Mouse (Mus musculus) embryonic facial prominence, embryonic 10.5 days (tissue): ENCODE results near the gene Adamts4. TPM values are rescaled to one million over a fixed set of nuclear protein-coding genes. Genes with fewer than 3 reads are reported as not detected.

ENCODE experiments used
- DNase-seq: peaks from one replicate; pipeline ENCODE4 v3.0.0-alpha.2; 2017; ENCODE audit warnings: low spot score
- H3K27ac ChIP-seq: fragments of 300-500 bp; sonication (generic); replicated peaks from 2 replicates; pipeline ENCODE4 v1.5.1; 2016; ENCODE audit warnings: mild to moderate bottlenecking
- H3K27me3 ChIP-seq: fragments of 300-500 bp; sonication (generic); replicated peaks from 2 replicates; pipeline ENCODE4 v1.6.1; 2016; ENCODE audit warnings: low read depth, mild to moderate bottlenecking; ENCODE audit not compliant: poor library complexity, severe bottlenecking
- H3K36me3 ChIP-seq: fragments of 300-500 bp; sonication (generic); replicated peaks from 2 replicates; pipeline ENCODE4 v1.6.1; 2016; ENCODE audit warnings: mild to moderate bottlenecking, moderate library complexity
- H3K4me1 ChIP-seq: fragments of 300-500 bp; sonication (generic); 2 replicates; pipeline ENCODE4 v1.6.1; 2016
- H3K4me3 ChIP-seq: fragments of 300-500 bp; sonication (generic); 2 replicates; pipeline ENCODE4 v1.5.1; 2016; ENCODE audit warnings: mild to moderate bottlenecking, moderate library complexity
- H3K9me3 ChIP-seq: fragments of 300-500 bp; sonication (generic); 2 replicates; pipeline ENCODE4 v1.6.1; 2016; ENCODE audit warnings: mild to moderate bottlenecking
- WGBS: fragments of 180-500 bp; shearing (Covaris S2); methylation state at CpG from one replicate; pipeline ENCODE4 v1.1.7; 2016; 5-methylcytosine and 5-hydroxymethylcytosine counted together
- polyA plus RNA-seq: library from polyadenylated mRNA; unstranded; fragments of >200 nt; fragmentation: Nextera tagmentation; extraction: Ambion mirVana; gene quantifications from 2 replicates; pipeline ENCODE4 v1.2.1, GENCODE M21; 2016

Gene Adamts4
- polyA plus RNA-seq, 1 experiment from 2014 or later, result 12.7 TPM

DNA sequence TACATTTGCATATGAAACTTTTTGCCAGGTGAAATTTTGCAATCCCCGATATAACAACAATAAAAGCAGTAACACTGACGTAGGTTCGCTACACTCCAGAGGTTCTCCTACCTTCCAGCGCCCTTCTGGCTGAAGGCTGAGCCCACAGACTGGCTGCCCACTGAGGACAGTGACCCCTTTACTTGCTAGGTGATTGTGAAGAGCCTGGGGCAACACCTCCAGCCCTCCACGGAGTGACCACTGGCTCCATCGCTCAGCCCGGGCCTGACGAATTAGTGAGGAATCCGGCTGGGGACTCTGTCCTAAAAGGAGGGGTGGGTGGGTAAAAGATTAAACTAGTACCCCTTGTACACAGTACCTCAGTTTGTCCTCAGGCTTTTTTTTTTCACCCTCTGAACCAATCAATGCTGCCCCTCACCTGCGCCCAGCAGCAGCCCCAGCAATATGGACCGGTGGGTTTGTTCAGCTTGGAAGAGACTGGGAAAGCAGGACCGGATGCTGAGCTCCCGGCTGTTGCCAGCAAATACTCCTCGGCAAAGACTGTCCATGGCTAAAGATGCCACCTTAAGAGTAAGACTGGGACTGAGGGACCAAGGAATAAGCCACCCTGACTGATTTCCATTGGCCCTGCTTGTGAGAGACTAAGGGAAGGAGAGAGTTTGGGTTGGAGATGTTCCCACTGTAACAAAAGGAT, 28.9 kb downstream of the Adamts4 start:
- DNase-seq, result peak; percentile 4
- 87% methylated on average over 14 of the region's 14 CpGs for WGBS
- H3K4me1 ChIP-seq, result peaks cover 29% of the 10 kb centered on the region
- peak overlapping the region; percentile 78 for H3K4me3 ChIP-seq
- H3K9me3 ChIP-seq, result no peaks in the 10 kb centered on the region
- H3K27ac ChIP-seq, result no peak overlapping the region
- peaks cover 77% of the 10 kb centered on the region for H3K36me3 ChIP-seq
- H3K27me3 ChIP-seq, result no peaks in the 10 kb centered on the region

DNA sequence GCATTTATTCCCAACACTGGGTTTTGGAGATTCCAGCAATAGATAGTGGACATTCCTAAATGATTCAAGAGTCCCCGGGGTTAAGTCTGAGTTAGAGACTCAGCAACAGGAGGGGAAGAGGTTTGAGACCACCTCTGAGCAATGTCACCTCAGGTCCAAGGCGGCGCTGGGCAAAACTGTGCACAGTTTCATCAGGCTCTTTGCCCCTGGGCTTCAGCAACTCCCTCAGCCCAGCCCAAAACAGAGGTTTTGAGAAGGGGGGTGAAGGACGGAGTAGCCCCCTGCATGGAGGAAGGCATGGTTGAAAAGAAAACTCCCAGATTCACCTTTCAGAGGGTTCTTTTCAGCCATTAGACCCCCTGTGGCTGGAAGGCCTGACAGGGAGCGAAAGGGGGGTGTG, 29.5 kb downstream of the Adamts4 start:
- WGBS, result 56% methylated on average over 5 of the region's 5 CpGs
- H3K36me3 ChIP-seq, result peaks cover 77% of the 10 kb centered on the region

DNA sequence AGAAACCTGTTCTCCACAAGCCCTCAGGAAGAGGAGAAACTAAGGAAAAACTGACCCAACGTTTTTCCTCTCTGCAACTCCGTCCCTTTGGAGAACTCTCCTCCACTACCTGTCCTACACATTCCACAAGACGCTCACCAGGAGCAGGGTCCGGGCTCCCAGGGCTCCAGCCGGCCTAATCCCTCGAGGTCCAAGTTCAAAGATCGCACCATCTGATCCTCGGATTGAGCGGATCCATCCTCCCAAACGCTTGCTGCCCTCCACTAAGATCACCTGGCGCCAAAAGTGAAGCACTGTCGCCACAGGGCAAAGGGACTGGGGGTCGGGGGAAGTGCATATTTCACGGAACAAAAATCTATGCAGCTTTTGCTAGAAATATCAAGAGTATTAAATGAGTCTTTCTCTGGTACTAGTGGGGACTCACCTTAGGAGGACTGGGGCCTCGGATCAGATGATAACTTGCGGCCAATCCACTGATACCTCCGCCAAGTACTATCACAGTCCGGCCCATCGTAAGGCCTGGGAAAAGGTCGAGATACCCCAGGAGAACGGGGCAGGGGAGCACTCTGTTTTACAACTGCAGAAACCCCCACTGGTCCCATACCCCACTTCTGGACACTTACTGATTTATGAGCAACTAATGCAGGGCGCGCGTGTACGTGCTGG, 30.2 kb downstream of the Adamts4 start:
- DNase-seq, result peak; percentile 21
- WGBS, result under 1% methylated on average over 25 of the region's 25 CpGs
- H3K9me3 ChIP-seq, result no peaks in the 10 kb centered on the region

More for the DNA sequence above, 29.5 kb downstream of the Adamts4 start:
- no peak for DNase-seq
- Histone ChIP-seq H3K4me3 (peak overlapping the region; percentile 78), H3K27me3 (no peaks in the 10 kb centered on the region), H3K4me1 (peaks cover 29% of the 10 kb centered on the region), H3K27ac (peak overlapping the region; percentile 83), H3K9me3 (no peaks in the 10 kb centered on the region)

DNA sequence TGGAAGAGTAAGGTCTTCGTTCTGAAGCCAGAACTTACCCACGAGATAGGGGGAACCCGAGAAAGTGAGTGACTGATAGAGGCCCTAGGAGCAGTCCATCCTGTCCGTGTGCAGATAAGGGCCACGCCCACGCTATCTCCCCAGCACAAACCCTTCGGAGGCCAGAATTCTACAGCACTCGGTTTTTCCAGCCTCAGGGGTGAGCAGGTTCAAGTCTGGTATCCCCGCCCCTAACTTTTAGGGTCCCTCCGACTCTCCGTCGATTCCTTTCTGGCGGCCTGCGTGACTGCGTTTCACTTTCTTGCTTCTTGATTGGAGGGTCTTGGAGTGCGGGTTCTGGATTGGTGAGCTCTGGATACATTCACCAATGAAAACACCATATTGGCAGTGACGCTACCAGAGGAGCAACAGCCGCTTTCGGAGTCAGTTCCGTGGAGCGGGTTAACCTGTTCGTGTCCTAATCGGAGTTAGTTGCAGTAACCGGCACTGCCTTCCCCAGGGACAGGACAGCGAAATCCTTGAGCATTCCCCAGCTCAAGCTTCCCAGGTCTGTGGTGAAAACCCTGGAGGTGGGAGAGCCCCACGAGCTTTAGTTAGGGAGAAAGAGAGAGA, 30.8 kb downstream of the Adamts4 start, which contains the start of gene Ppox:
Gene Ppox (minus strand): TSS at position 271 of the 612 bp plus-strand sequence.
- H3K9me3 ChIP-seq, result no peaks in the 10 kb centered on the region
- H3K27ac ChIP-seq, result peak within 1 kb of the TSS; percentile 86
- no peaks in the 10 kb centered on the region for H3K27me3 ChIP-seq
- under 1% methylated on average over 26 of the region's 26 CpGs for WGBS
- H3K4me1 ChIP-seq, result peaks cover 35% of the 10 kb centered on the region
- DNase-seq, result peak; percentile 91
- H3K4me3 ChIP-seq, result peak within 1 kb of the TSS; percentile 78
- peaks cover 77% of the 10 kb centered on the region for H3K36me3 ChIP-seq

More for the DNA sequence above, 30.2 kb downstream of the Adamts4 start:
- Histone ChIP-seq H3K4me3 (peak overlapping the region; percentile 78), H3K36me3 (peaks cover 77% of the 10 kb centered on the region), H3K27ac (peak overlapping the region; percentile 83), H3K27me3 (no peaks in the 10 kb centered on the region), H3K4me1 (peaks cover 29% of the 10 kb centered on the region)

DNA sequence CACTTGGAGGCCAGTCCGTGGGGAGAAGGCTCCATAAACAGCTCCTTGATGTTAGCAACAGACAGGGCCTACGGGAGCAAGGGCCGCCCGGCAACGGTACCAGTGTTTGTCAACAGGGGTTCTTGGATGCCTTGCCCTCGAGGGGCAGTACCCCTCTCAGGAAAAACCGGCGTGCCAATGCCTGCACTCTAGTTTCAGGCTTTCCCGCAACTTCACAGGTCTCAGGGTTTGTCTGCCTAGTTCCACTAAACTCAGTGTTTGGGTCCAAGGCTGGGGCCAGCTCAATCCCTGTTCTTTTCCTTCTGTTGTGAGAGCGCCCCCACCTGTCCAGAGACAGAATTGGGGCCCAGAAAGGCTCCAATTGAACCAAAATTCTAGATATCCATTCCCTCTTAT, 31.3 kb downstream of the Adamts4 start:
- Histone ChIP-seq H3K36me3 (peaks cover 77% of the 10 kb centered on the region), H3K9me3 (no peaks in the 10 kb centered on the region), H3K27me3 (no peaks in the 10 kb centered on the region), H3K4me3 (peak overlapping the region; percentile 78), H3K4me1 (peaks cover 39% of the 10 kb centered on the region), H3K27ac (peak overlapping the region; percentile 86)
- under 1% methylated on average over 10 of the region's 10 CpGs for WGBS
- DNase-seq, result peak; percentile 76

DNA sequence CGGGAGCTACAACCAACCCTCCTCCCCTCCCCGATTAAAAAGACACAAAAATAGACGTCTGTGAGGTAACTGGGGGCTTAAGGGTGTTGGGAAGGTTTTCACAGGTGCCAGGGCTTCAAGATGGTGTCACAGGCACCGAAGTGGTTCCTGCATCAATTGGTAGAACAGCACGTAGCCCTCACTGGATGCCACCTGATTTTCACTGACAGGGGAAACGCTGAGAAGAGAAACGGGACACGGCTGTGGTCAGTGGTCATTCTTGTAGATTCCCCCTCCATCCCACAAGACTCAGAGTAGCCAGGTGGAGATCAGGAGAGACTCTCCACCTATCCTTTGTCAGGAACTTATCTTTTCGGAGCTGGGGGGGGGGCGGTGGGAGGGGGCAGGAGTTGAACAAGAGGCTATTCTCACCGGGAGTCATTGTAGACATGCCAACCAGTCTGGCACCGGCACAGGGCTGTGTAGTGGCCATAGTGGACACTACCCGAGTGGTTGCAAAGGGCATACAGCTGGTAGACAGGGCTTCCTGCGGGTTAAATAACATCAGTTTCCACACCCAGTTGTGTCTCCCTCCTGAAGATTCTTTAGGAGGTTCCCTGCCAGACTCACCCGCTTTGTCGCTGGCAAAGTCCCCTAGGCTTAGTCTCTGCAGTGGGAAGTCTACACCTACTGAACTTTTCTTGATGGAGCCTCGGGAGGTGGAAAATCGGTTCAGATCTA, 32.0 kb downstream of the Adamts4 start:
- H3K4me3 ChIP-seq, result peak overlapping the region; percentile 78

DNA sequence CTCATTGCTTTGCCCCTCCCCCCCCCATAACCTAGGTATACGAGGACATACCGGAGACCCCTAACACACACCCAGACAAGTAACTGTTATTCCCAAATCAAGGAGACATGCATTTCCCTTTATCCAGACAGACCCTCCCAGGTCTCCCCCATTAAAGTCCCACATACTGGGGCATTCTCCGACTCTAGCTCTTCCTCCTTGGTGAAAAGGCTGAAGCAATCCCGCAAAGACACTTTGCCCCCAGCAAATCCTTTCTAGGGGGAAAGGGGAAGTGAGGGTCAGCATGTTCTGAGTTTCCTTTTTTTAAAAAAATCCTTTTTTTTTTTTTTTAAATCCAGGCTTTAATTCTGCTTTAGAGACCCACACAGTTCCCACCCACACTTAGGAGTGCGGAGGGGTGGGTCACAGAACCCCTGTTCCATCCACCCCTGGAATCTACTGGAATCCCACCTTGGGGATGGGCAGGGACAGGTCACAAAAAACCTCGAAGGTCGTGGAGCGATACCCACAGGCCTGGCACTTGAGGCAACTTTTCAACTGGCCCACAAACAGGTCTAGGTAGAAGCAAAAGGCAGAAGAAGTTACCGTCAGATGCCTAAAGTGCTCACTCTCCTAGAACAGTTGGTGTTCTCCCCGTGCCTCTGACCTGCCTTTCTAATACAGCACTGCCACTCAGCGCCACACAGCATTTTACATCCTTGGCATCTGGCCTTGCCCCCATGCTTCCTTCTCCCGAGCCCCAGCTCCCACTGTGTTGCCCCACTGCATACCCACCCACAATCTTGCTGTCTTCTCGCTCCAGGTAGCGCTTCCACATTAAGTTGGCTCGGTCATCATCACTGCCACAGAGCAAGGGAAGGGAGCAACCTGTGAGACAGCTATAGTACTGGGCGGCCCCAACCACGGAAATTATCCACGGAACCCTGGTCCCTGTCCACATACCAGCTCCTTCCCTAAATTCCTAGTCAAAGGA, 33.3 kb downstream of the Adamts4 start:
- Histone ChIP-seq H3K4me1 (peaks cover 55% of the 10 kb centered on the region), H3K36me3 (peaks cover 65% of the 10 kb centered on the region)

More for the DNA sequence above, 32.0 kb downstream of the Adamts4 start:
- no peaks in the 10 kb centered on the region for H3K9me3 ChIP-seq
- H3K27me3 ChIP-seq, result no peaks in the 10 kb centered on the region
- H3K4me1 ChIP-seq, result peaks cover 46% of the 10 kb centered on the region
- peak; percentile 5 for DNase-seq
- H3K36me3 ChIP-seq, result peaks cover 73% of the 10 kb centered on the region
- H3K27ac ChIP-seq, result 0 out of 2 replicates have a peak overlapping the region, but pooled peaks have one; percentile 86
- 81% methylated on average over 18 of the region's 18 CpGs for WGBS

DNA sequence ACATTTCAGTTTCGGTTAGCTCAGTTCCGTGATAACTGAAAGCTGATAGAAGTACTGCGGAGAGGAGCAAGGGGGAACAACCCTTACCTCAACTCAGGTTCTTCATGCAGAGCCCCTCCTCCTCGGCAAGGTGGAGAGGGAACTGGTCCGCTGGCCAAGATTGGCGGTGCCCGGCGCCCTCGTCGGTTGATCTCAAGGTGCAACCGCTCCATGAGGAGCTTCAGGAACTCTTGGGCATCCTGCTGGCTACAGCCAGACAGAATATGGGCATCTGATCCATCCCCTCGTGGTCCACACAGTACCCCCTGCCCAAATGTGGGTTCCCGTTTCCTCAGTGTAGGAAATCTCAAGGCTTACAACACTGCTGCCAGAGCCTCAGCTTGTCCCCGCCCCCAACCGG, 34.3 kb downstream of the Adamts4 start:
- 92% methylated on average over 15 of the region's 15 CpGs for WGBS
- peaks cover 51% of the 10 kb centered on the region for H3K4me1 ChIP-seq
- no peaks in the 10 kb centered on the region for H3K9me3 ChIP-seq
- H3K36me3 ChIP-seq, result peaks cover 65% of the 10 kb centered on the region
- H3K4me3 ChIP-seq, result 0 out of 2 replicates have a peak overlapping the region, but pooled peaks have one; percentile 0
- no peaks in the 10 kb centered on the region for H3K27me3 ChIP-seq
- DNase-seq, result no peak
- no peak overlapping the region for H3K27ac ChIP-seq

More for the DNA sequence above, 33.3 kb downstream of the Adamts4 start:
- peak; percentile 4 for DNase-seq
- no peaks in the 10 kb centered on the region for H3K9me3 ChIP-seq
- no peaks in the 10 kb centered on the region for H3K27me3 ChIP-seq
- H3K4me3 ChIP-seq, result no peak overlapping the region
- 92% methylated on average over 18 of the region's 18 CpGs for WGBS
- no peak overlapping the region for H3K27ac ChIP-seq

DNA sequence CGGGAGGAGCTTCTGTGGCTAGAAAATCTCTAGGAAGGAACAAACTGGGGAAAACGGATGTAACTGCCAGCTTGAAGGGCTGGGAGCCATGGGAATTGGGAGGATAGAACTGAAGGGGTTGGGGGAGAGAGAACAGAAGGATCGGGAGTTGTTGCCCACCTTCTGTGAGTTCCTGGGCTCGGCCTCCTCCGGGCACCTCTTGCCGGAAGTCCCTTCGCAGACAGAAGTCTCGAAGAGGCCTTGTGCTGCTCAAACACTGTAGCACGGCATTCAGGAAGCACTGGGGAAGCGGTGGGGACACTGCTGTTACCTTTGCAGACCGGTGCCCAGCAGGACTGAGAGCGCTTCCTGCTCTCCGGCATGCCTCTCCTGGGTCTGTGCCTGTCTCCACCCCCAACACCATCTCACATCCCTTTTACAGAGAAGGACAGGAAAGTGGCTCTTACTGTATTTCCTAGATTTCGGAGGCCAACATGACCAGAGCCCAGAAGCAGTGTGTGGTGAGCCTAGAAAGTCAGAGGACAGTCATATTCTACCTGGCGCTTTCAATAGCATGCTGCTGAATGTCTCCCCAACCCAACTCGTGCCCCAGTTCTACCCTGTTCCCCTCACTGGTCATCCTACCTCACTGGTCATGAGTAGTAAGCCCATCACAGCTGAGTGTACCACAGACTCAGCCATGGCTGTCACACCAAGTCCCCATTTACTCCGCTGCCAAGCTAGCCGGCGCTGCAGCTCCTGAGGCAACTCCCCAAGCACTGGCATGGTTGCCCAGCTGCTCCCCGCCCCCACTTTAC, 35.1 kb downstream of the Adamts4 start:
- WGBS, result 87% methylated on average over 20 of the region's 20 CpGs
- no peak for DNase-seq

DNA sequence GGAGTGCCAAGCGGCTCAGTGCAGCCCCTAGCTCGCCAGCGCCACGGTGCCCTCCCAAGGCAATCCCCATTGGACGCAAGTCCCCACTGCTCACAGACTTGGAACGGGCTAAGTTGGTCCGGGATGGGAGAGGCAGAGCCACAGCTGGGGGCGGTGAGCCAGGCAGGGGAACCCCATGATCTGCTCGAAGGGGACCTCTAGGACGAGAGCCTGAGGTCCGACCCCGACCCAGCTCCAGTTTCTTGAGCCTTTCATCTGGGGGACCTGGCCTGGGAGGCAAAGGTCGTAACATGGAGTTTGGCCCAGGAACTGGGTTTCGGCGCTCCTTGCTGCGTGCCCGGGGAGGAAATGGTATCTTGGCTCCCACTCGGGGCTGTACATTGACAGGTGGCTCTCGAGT, 36.3 kb downstream of the Adamts4 start:
- 0 out of 2 replicates have a peak overlapping the region, but pooled peaks have one; percentile 100 for H3K27ac ChIP-seq
- peak overlapping the region; percentile 96 for H3K4me3 ChIP-seq
- no peaks in the 10 kb centered on the region for H3K27me3 ChIP-seq
- no peak for DNase-seq
- no peaks in the 10 kb centered on the region for H3K9me3 ChIP-seq
- H3K4me1 ChIP-seq, result peaks cover 40% of the 10 kb centered on the region
- 89% methylated on average over 19 of the region's 19 CpGs for WGBS
- H3K36me3 ChIP-seq, result peaks cover 74% of the 10 kb centered on the region

More for the DNA sequence above, 35.1 kb downstream of the Adamts4 start:
- Histone ChIP-seq H3K27ac (no peak overlapping the region), H3K4me3 (0 out of 2 replicates have a peak overlapping the region, but pooled peaks have one; percentile 0), H3K36me3 (peaks cover 71% of the 10 kb centered on the region), H3K4me1 (peaks cover 43% of the 10 kb centered on the region), H3K9me3 (no peaks in the 10 kb centered on the region), H3K27me3 (no peaks in the 10 kb centered on the region)
